Mouse (Mus musculus) gastrocnemius, adult 2 months (tissue): ENCODE data around the gene Sept4. TPM values are rescaled to one million over a fixed set of nuclear protein-coding genes. Genes with fewer than 3 reads are reported as not detected.

Experiments
- DNase-seq: peaks from one replicate; pipeline ENCODE4 v3.0.0; 2022
- H3K27ac ChIP-seq: fragments of 200-600 bp; 2 replicates; pipeline ENCODE4 v1.8.1; 2022; ENCODE audit warnings: mild to moderate bottlenecking
- H3K4me3 ChIP-seq: fragments of 200-600 bp; 2 replicates; pipeline ENCODE4 v1.8.1; 2022; ENCODE audit warnings: mild to moderate bottlenecking, moderate library complexity
- CTCF ChIP-seq: fragments of 200-600 bp; IDR thresholded peaks from 2 replicates; pipeline ENCODE4 v1.8.1; 2022; ENCODE audit warnings: antibody characterized with exemption, mild to moderate bottlenecking, moderate library complexity
- intact Hi-C: fragments of 180-260 bp; cut with DNase I; formaldehyde crosslinking; loops from one replicate; pipeline ENCODE4 v1.15.1; 2025
- total RNA-seq, 2 experiments: library from RNA; stranded (reverse); gene quantifications; 2 replicates each; pipeline ENCODE4 v1.2.3; 2021

The Sept4 gene
- total RNA-seq, 2 experiments from 2014 or later: 13.0 to 15.2 TPM

DNA sequence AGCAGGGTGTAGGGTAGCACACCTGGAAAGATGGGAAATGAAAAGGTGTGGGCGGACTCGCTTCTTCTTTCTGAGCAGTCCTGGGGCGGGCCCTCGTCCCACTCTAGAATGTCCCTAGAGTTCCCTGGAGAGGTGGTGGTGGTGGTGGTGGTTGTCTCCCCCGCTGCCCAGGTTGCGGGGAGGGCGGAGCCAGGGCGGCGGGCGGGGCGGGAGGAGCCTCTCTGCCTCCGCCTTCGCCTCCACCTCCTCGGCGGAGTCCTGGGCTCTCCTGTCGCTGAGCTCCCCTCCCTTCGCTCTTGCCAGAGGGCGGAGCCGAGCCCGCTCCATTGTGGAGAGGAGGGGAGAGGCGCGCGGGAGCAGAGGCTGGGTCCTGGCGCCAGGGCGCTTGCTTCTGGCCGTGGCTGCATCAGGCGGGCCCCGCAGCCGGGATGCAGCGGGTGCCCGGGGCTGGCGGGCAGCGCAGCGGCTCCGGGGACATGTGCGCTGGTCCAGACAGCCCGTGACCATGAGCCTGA, 26.7 kb downstream of the Sept4 start:
- H3K27ac ChIP-seq: peak overlapping the region; percentile 83
- peak; percentile 92 for DNase-seq
- peak overlapping the region; percentile 78 for H3K4me3 ChIP-seq
- intact Hi-C loops: no loop called here
- TF ChIP-seq CTCF: no peak

- intact Hi-C loops: no loop called here
- peak overlapping the region; percentile 83 for H3K27ac ChIP-seq
Observed at GRCm38 (mm10) chr11:87595976-87596375, 27.3 kb downstream of the Sept4 start.

DNA sequence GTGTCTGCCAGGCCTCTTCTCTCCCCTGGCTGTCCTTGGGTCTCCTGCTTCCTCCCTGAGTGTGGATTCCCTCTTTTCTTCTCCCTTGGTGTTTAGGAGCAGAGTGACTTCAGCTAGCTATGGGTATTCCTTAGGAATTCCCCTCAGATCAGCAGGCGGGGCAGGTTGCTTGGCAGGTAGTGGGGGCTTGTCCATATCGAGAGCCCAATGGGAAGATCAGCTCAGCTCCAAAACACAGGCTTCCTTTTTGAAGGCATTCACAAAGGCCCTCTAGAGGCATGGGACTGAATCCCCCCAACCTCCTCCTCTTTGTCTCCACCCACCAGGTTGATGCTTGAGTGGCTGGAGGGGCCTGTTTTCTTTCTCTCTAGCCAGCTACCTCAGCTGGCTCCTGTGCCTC, 27.8 kb downstream of the Sept4 start:
- Histone ChIP-seq H3K4me3 (no peak overlapping the region; the same call in 1 of the 2 replicates), H3K27ac (peak overlapping the region; percentile 51; the same call in 1 of the 2 replicates)
- DNase-seq: no peak
- no peak for TF ChIP-seq CTCF
- intact Hi-C loops: no loop called here

More at GRCm38 (mm10) chr11:87595976-87596375, 27.3 kb downstream of the Sept4 start:
- TF ChIP-seq CTCF: no peak
- DNase-seq: no peak
- H3K4me3 ChIP-seq: peak overlapping the region; percentile 78

DNA sequence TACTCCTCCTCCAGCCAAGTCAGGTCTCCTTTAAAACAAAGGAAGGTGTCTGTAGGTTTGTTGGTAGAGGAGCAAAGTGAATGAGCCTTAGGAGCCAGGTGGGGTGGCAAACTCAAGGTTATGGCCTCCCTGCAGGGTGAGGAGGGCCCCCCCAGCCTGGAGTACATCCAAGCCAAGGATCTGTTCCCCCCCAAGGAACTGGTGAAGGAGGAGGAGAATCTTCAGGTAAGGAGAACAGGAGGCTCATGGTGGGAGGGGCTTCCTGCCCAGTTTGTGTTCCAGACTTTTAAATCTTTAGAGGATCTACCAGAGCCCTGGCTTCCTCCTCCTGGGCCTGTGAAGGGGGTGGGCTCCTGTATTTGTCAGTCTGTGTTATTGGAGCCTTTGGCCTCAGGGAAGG, 28.4 kb downstream of the Sept4 start:
- no peak for TF ChIP-seq CTCF
- intact Hi-C loops: no loop called here
- H3K4me3 ChIP-seq: no peak overlapping the region
- no peak overlapping the region for H3K27ac ChIP-seq
- DNase-seq: no peak

DNA sequence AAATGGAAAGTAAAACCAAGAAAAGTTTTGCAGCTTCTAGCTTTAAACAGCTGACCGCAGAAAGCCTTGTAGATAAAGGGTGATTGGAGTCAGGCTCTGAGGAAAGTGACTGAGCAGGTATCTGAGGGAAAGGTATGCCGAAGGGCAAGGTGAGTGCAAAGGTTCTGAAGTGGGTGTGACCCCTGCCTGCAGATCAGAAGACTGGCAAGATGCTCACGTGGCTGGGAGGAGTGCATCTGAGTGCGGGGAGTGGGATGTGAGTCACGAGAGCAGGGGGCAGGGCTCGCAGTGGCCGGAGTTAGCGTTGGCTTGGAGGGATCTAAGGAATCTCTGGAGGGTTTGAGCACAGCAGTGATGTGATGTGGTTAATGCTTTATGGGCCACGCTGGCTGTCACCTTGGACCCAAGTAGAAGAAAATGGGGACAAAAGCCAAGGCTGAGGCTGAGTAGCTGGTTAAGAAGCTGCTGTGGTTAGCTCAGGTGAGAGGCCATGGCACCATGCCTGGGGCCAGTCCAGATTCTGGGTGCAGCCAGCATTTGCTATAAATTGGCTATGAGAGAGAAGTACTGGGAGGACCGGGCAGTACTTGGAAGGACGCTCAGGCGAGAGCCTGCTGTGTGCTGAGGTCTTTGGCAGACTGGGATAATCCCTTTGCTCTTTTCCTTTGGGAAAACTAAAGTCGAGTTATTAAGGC, 30.8 kb downstream of the Sept4 start:
- TF ChIP-seq CTCF: no peak
- DNase-seq: no peak
- intact Hi-C loops: no loop called here
- Histone ChIP-seq H3K27ac (peak overlapping the region; percentile 16; the same call in 1 of the 2 replicates), H3K4me3 (no peak overlapping the region)

GRCm38 (mm10) chr11:87600322-87600853, 31.7 kb downstream of the Sept4 start:
- intact Hi-C loops: no loop called here
- TF ChIP-seq CTCF: no peak
- no peak for DNase-seq
- Histone ChIP-seq H3K27ac (peak overlapping the region; percentile 16; the same call in 1 of the 2 replicates), H3K4me3 (no peak overlapping the region)

- intact Hi-C loops: no loop called here
- H3K4me3 ChIP-seq: no peak overlapping the region
- no peak overlapping the region for H3K27ac ChIP-seq
- no peak for TF ChIP-seq CTCF
- no peak for DNase-seq
Observed at GRCm38 (mm10) chr11:87602234-87602633, 33.5 kb downstream of the Sept4 start.

DNA sequence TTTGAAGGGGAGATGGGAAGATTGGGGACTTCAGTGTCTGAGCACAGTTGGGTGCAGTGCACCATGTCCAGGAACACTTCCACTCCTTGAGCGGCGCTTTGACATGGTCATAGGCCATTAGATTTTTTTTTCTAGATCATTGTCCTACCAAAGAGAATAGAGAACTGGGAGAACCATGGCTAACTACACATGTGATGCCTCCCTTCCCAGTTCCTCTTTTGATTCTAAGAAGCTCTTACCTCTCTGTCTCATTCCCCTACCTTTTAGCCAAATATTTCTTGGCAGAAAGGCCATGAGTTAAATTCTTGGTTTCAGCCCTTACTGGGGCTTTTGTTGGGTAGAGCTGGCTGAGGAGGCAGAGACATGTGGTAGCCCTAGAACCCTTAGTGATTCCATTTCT, 34.9 kb downstream of the Sept4 start:
- no peak for TF ChIP-seq CTCF
- no peak for DNase-seq
- Histone ChIP-seq H3K4me3 (no peak overlapping the region), H3K27ac (no peak overlapping the region)
- intact Hi-C loops: no loop called here

DNA sequence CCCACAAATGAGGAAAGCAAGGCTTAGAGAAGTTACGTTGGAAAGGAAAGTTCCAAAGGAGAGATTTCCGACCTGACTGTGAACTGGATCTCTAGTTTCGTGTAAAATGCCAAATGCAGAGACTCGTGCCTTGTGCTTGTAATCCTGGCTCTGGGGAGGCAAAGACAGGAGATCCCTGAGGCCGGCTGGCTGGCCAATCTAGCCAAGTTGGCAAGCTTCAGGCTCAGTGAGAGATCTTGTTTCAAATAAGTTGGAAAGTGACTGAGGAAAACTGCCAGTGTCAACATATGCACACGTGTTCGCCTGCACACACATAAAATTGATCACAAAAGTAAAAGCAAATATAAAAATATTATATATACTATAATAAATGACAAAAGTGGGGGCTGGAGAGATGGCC, 40.6 kb downstream of the Sept4 start:
- intact Hi-C loops: no loop called here
- Histone ChIP-seq H3K27ac (peak overlapping the region; percentile 80), H3K4me3 (0 out of 2 replicates have a peak overlapping the region, but pooled peaks have one; percentile 19)
- no peak for TF ChIP-seq CTCF
- DNase-seq: peak; percentile 83

DNA sequence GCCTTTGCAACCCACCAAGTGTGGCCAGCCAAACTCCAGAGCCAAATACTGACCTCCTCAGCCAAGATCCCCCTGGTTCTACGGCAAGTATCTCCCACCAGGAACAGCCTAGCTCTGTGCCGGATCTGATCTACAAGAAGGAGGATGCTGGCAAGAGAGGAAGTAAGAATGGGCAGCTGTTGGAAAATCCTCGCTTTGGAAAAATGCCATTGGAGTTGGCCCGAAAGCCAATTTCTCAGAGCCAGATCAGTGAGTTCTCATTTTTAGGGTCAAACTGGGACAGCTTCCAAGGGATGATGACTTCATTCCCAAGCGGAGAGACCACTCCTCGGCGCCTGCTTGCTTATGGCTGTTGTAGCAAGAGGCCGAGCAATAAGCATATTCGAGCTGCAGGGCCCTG, 42.8 kb downstream of the Sept4 start:
- DNase-seq: no peak
- TF ChIP-seq CTCF: no peak
- H3K27ac ChIP-seq: no peak overlapping the region
- no peak overlapping the region for H3K4me3 ChIP-seq
- intact Hi-C loops: no loop called here

DNA sequence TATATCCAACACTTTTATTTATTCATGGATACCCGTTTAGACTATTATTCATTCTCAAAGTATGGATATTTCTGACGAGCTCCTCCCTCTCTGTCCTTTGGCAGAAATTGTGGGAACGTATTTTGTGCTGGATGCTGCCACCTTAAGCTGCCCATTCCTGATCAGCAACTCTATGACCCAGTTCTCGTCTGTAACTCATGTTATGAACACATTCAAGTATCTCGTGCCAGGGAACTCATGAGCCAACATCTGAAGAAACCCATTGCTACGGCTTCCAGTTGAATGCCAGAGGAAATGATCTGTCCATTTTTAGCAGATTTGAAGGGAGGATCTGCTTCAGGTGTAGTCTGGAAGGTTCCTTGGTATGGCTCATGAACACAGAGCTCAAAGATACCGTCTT, 45.3 kb downstream of the Sept4 start:
- no peak overlapping the region for H3K4me3 ChIP-seq
- intact Hi-C loops: no loop called here
- no peak overlapping the region for H3K27ac ChIP-seq
- no peak for DNase-seq
- TF ChIP-seq CTCF: no peak

DNA sequence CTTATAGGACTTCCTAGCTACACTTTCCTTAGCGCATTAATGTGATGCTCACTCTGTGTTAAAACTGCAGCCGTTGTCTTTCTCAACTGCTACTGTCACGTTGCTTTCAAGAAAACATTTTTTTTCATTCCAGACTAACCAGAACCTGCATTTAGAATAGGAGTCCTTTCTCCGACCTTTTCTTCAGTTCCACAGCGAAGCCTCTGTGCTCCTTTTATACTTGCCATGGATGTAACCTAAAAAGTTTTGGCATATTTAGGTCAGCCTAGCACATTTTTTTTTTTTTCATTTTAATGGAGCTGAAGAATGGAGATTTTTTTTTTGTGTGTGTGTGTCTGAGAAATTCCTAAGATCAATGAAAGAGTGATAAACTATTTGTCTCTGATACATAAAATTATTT, 46.8 kb downstream of the Sept4 start:
- intact Hi-C loops: no loop called here

DNA sequence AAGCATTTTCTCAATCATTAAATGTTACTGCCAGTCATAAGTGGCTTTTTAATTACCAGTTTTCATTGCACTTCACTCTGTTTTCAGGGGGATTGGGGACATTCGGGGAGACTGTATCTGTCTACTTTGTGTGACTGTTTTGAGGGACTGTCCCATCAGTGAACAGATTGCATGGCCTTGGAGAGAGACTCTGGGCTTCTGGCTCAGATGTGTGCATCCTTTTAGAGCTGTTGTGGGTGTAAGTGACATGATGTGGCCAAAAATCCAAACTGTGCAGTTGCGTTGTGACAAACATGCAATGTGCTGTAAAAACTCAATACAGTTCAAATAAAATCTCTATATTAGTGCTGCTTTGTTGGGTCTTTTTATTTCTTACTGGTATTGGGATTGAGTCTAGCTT, 47.2 kb downstream of the Sept4 start:
- TF ChIP-seq CTCF: no peak
- no peak for DNase-seq
- H3K27ac ChIP-seq: no peak overlapping the region
- no peak overlapping the region for H3K4me3 ChIP-seq
- intact Hi-C loops: no loop called here

More for the DNA sequence above, 46.8 kb downstream of the Sept4 start:
- no peak for TF ChIP-seq CTCF
- DNase-seq: no peak
- Histone ChIP-seq H3K27ac (no peak overlapping the region), H3K4me3 (no peak overlapping the region)
